Mouse (Mus musculus): ENCODE data around the gene Pla2g2f.

Gene Pla2g2f

DNA sequence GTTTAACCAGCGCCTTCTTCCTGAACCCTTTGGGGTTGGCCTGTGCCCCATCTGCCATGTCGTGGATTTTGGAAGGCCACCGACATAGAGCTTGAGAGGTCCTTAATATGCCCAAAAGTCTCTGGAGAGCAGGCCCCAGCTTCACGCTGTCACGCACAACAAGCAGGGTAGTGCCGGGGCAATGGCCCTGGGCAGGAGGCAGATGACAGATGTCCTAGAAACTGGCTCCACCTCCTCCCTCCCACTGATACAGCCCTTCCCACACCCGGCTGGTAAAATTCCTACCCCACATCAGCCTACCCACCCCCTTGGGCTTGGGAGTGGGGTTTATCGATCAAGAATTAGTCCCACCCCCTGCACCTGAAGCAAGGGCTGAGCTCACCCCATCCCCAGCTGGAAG, at the start of gene Pla2g2f:
TSS of gene Pla2g2f (minus strand) at position 211 of the 400 bp plus-strand sequence.
- DNase-seq (ENCODE audit: low read depth, low spot score): no peak

- DNase-seq (ENCODE audit: low read depth, low spot score): no peak
Observed at GRCm38 (mm10) chr4:138806920-138807541, 49.6 kb upstream of the Pla2g2f start.

DNA sequence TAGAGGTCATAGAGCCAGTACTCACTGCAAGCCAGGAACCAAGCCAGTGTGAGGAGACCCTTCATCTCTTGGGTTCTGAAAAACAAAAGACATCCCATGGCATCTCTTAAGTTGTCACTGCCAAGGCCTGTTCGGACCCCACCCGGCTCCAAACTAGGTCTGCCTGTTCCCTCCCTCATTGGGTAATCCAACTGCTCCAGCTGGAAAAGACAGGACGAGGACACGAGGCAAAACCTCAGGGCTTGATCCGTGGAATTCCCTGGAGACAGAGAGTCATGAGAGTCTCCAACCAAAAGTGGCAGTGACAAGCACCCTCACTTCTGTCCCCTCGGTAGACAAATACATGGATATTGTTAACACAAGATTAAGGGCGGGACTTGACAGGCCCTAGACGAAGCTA, 48.7 kb upstream of the Pla2g2f start:
- DNase-seq (ENCODE audit: low read depth, low spot score): peak; percentile 28

GRCm38 (mm10) chr4:138805248-138805647, 47.8 kb upstream of the Pla2g2f start:
- DNase-seq (ENCODE audit: low read depth, low spot score): no peak

DNA sequence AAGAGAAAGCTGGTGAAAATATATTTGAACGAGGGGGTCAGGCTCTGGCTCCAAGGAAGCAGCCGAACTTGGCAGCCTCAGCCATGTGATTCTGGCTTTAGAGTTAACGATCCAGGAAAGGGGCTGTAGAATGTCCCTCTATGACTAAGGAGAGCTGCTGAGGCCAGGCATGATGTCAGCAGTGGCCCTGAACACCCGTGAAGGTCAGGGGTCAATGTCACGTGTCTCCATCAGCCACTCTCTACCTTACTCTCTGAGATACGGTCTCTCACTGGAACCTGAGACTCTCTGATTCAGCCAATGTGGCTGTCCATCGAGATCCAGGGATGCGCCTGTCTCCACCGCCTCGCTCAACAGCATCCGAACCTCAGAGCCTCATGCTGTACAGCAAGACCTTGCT, 45.5 kb upstream of the Pla2g2f start:
- DNase-seq (ENCODE audit: low read depth, low spot score): no peak

DNA sequence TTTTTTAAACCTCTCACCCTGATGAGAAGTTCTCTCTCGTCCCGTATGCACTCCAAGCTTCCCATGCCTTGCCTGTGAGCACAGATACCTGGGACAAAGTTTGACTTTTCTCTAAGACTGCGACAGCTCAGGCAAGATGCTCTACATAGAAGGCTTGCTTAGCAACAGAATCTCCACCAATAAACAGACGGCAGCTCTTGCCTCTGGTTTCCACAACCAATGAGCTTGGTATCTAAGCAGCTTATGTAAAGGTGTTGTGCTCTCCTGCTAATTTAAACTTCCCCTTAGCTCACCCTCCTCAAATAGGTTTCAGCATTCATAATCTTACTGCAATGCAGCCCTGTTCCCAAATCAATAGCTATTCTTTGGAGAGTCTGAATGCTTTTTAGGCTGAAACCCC, 44.2 kb upstream of the Pla2g2f start:
- DNase-seq (ENCODE audit: low read depth, low spot score): no peak

GRCm38 (mm10) chr4:138800134-138800744, 42.8 kb upstream of the Pla2g2f start:
- no peak for DNase-seq (ENCODE audit: low read depth, low spot score)

GRCm38 (mm10) chr4:138797217-138797570, 39.8 kb upstream of the Pla2g2f start:
- no peak for DNase-seq (ENCODE audit: low read depth, low spot score)

DNA sequence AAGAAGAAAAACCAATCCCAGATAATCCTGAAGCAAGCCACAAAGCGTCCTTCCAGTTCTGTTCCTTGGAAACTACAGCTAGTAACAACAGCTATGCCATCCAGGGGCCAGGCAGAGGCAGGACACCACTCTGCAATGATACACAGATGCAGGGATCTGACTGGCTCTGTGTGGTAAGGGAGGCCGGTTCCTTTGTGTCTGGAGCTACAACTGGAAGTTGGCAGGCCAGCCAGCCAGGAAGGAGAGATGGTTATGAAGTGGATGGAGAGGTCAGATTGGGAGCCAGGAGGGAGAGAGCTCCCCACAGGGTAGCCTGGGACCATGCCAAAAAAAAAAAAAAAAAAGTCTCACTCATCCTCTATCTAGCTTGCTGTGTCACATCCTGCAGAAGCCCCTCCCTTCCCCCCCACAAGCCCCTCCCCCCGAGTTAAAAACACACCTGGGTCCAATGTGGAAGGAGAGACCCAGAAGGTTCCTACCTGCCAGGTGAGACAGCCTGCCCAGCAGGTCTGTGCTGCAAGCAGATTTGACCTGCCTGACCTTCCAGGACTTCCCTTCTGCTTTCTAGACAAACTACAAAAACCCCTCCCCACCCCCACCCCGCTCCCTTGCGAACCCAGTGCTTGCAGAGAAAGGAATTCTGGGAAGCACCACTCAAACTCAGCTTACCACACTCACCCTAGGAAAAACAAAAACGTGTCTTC, 39.2 kb upstream of the Pla2g2f start:
- peak; percentile 62 for DNase-seq (ENCODE audit: low read depth, low spot score)

DNA sequence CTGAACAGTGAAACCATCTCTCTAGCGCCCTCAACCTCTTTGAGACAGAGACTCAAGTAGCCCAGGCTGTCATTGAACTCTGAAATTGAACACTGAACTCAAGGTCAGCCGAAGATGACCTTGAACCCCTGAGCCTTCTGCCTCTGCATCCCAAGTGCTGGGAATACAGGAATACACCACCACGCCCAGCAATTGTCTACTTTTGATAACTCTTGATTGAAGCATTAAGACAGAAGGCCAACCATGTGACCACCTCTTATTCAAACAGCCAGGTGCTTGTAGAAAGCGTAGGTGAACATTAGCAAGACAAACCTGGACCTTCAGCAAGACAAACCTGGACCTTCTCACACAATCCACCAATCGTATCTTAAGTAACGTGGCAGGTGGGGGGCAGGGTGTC, 36.9 kb upstream of the Pla2g2f start:
- DNase-seq (ENCODE audit: low read depth, low spot score): peak; percentile 99

DNA sequence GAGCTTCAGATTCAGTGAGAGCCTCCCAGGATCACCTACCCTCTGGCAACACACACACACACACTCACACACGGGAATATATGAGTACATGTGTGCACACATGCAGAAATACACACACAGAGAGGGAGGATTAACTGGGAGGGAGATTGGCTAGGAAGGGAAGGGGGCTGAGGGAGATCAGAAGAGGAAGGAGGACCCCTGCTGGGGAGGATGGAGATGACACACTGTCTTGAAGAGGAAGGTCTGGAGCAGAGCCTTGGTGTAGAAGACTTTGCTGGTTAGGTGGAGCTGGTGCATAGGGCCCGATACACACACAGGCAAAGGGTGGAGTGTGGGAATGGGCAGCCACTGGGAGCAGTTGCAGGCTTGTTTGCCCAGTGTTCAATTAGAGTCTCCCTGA, 35.9 kb upstream of the Pla2g2f start:
- DNase-seq (ENCODE audit: low read depth, low spot score): peak; percentile 85

DNA sequence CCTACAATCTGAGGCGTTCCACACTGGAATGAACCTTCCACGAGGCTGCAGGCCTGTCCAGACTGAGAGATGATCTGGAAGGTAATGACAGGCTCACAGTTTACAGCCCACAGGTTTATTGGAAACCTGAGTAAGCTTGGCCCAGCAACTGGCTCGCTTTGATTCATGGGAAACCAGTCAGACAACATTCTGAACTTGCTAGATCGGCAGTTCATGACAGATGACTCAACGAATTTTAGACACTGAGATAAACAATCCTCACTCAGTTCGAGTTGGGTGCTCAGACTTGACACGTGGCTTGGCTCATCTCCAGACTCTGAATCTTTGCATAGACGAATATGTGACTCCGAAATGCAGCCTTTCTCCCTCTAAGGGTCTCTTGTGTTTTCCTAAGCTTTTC, 35.2 kb upstream of the Pla2g2f start:
- no peak for DNase-seq (ENCODE audit: low read depth, low spot score)

DNA sequence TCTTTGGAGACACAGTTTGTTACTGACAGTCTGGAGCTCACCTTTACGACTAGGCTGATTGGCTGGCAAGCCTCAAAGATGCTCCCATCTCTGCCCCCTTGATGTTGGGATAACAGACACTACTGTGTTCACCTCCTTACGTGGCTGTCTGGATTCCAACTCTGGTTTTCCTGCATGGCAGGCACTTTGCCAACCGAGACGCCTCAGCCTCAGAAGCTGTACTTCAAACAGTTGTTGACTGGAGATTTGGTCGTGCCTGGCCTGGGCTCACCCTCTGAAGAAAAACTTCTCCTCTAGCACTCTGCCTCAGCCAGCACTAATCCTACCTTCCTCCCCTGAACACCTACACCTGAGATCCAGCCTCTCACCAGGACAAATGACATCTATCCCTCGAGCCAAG, 34.0 kb upstream of the Pla2g2f start:
- DNase-seq (ENCODE audit: low read depth, low spot score): no peak

GRCm38 (mm10) chr4:138788381-138788780, 31.0 kb upstream of the Pla2g2f start:
- no peak for DNase-seq (ENCODE audit: low read depth, low spot score)

DNA sequence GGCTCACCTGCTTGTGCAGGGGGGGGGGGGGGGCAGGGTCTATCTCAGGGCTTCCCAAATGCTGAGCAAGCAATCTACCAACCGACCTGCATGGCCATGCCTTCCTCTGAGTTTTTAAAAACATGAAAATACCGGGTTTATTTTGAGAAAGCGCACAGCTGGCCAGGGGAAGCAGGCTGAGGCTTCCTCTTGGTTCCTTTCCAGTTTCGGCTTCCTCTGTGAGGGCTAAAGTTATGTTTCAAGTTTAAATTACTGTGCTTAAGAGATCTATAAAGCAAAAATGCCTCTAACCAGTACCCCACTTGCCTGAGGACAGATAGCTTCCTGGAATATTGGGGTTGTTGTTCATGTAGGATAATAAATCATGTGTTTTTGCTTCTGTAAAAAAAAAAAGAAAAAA, 28.7 kb upstream of the Pla2g2f start:
- DNase-seq (ENCODE audit: low read depth, low spot score): no peak

- peak; percentile 58 for DNase-seq (ENCODE audit: low read depth, low spot score)
Observed at GRCm38 (mm10) chr4:138785721-138786120, 28.3 kb upstream of the Pla2g2f start.

- peak; percentile 43 for DNase-seq (ENCODE audit: low read depth, low spot score)
Observed at GRCm38 (mm10) chr4:138782098-138782497, 24.7 kb upstream of the Pla2g2f start.

GRCm38 (mm10) chr4:138780300-138780699, 22.9 kb upstream of the Pla2g2f start:
- DNase-seq (ENCODE audit: low read depth, low spot score): peak; percentile 33

- DNase-seq (ENCODE audit: low read depth, low spot score): no peak
Observed at GRCm38 (mm10) chr4:138777417-138778407, 20.3 kb upstream of the Pla2g2f start.

DNA sequence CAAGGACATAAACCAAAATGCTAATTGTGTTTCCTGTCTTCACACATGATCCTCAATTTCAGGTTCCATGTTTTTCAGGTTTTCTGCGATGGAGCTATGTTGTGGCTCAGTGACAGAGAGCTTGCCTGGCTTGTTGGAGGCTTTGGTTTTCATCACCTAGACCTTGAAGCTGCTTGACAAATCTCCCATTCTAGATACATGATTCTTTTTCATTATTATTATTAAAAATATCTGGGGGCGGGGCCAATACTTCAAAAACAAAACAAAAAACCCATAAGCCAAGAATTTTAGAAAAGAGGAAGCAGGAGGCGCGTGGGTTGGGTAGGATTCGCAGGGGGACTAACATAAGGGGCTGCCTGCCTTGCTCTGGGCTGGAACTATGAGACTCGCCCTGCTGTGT, 18.0 kb upstream of the Pla2g2f start, which contains the start of gene Pla2g2d:
TSS of gene Pla2g2d (plus strand) at position 301 of the 400 bp plus-strand sequence.
- no peak for DNase-seq (ENCODE audit: low read depth, low spot score)

DNA sequence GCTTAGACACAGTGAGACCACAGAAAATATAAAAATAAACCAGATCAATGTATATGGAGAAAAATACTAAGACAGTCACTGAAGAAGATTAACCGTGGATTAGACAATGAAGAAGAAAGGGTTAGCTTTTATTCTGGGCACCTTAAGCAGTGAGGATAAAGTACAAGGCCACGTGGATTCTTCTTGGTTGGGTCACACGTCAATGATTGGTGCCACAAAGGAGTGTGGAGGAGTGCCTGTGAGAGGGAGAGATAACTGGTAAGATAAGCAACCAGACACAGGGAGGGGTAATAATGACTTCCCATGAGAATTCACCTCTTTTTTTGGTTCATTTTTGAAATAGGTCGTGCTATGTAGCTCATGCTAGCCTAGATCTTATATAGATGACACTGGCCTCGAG, 15.0 kb upstream of the Pla2g2f start:
- DNase-seq (ENCODE audit: low read depth, low spot score): no peak

DNA sequence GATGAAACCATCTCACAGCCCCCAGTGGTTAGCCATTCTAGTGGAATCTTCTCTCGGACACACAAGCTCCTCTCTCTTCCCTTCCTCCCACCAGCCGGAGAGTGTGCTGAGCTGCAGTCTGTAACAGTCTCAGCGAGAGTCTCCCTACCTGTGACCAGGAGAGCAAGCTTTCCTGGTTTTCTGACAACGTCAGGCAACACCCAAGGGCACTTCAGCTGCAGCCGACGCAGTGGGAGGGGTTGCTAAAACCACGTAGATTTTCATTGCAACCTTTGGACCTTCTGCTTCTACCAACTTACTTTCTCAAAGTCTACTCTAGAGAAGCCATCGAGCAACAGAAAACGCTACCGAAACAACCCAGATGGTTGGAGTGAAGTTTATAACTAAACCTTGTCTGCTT, 14.5 kb upstream of the Pla2g2f start:
- DNase-seq (ENCODE audit: low read depth, low spot score): no peak

All from ZHBTc4 (cell line).